26 mouse cellular contexts compared by ENCODE assay signal in the genomic region with DNA sequence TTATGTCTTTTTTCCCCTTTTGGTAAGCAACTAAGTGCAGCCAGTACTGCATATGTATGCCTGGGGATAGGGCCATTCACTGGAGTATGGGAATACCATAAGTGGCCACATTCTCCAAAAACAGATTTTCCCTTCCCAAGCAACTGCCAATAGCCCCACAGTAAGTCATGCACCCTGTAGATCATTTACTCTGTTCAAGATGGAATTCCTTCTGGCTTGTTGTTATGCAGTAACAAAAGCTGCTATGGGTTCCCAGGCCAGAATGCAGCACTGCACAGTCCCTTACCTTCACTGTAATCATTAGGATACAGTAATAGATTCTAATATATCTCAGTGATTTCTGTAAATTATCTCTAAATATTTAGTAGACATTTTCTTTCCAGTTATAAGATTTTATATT.
DNase-seq lines count a peak whose midpoint lies in the region; ATAC-seq lines count a peak whose summit lies in the region.
"Had no signal": no experiment of that assay in that cellular context is flagged by ENCODE, and none has a peak within 500 bp of the region (broad histone marks: within the 10 kb centered on the region; RNA-seq: fewer than 3 reads in every experiment).

No protein-coding gene starts in this region.

- H3K27ac ChIP-seq in forebrain, embryonic 12.5 days = no peak overlapping the region
- no peak overlapping the region for H3K27ac ChIP-seq in forebrain, embryonic 16.5 days (ENCODE audit: low read length)
- no peak overlapping the region for H3K27ac ChIP-seq in kidney, embryonic 16.5 days (ENCODE audit: low read length)
- H3K27ac ChIP-seq: embryonic facial prominence, embryonic 10.5 days; embryonic facial prominence, embryonic 15.5 days; forebrain, embryonic 13.5 days; liver, embryonic 14.5 days; macrophage had no signal

- H3K27me3 ChIP-seq in forebrain, embryonic 12.5 days = no peaks in the 10 kb centered on the region
- no peaks in the 10 kb centered on the region for H3K27me3 ChIP-seq in forebrain, embryonic 16.5 days (replicated peaks; ENCODE audit: control insufficient read depth, insufficient read depth, low read length)
- H3K27me3 ChIP-seq in kidney, embryonic 16.5 days (ENCODE audit: insufficient read depth, low read length) = no peaks in the 10 kb centered on the region
- H3K27me3 ChIP-seq: CH12.LX; embryonic facial prominence, embryonic 15.5 days; forebrain, embryonic 13.5 days had no signal

- 0 out of 2 replicates have a peak, but pooled peaks have one; percentile 30 for ATAC-seq in forebrain, embryonic 12.5 days (ENCODE audit: low FRiP score)
- no peak for ATAC-seq in forebrain, embryonic 16.5 days
- ATAC-seq in kidney, embryonic 16.5 days (ENCODE audit: low FRiP score, low TSS enrichment) = peak; percentile 93
- no peak for ATAC-seq in megakaryocyte-erythroid progenitor cell, adult 5-6 weeks (replicated peaks; ENCODE audit: low FRiP score, low TSS enrichment, poor library complexity, severe bottlenecking)
- ATAC-seq: forebrain, embryonic 13.5 days; hindbrain, embryonic 16.5 days had no signal

- H3K9ac ChIP-seq in forebrain, embryonic 12.5 days = no peak overlapping the region
- no peak overlapping the region for H3K9ac ChIP-seq in forebrain, embryonic 16.5 days (replicated peaks; ENCODE audit: low read depth, low read length)
- H3K9ac ChIP-seq in kidney, embryonic 16.5 days (replicated peaks; ENCODE audit: low read length) = no peak overlapping the region
- H3K9ac ChIP-seq: embryonic facial prominence, embryonic 15.5 days; forebrain, embryonic 13.5 days; liver, embryonic 14.5 days had no signal

- H3K4me3 ChIP-seq in forebrain, embryonic 12.5 days (replicated peaks) = no peak overlapping the region
- no peak overlapping the region for H3K4me3 ChIP-seq in forebrain, embryonic 16.5 days (replicated peaks; ENCODE audit: low read length)
- H3K4me3 ChIP-seq in kidney, embryonic 16.5 days (ENCODE audit: low read length) = no peak overlapping the region
- H3K4me3 ChIP-seq: embryonic facial prominence, embryonic 10.5 days; embryonic facial prominence, embryonic 15.5 days; forebrain, embryonic 13.5 days had no signal

- DNase-seq in kidney, adult 8-10 months = peak; percentile 5 to 57
- no peak for DNase-seq in kidney, postnatal 10 days
- DNase-seq in yolk sac, embryonic 10.5 days (ENCODE audit: low spot score) = no peak
- DNase-seq: adrenal gland, adult 8-10 months; cerebellum, adult 8-10 months; cerebellum, postnatal 25 days; gastrocnemius, postnatal 25 days; heart, adult 18-20 months; heart, postnatal 36 days; liver; lung, adult 2 months; lung, postnatal 10 days; retina, postnatal 1 day; right cerebral cortex, postnatal 14 days had no signal

- H3K36me3 ChIP-seq in forebrain, embryonic 12.5 days (replicated peaks) = peaks cover 15% of the 10 kb centered on the region
- H3K36me3 ChIP-seq in forebrain, embryonic 16.5 days (ENCODE audit: control insufficient read depth, insufficient read depth) = peaks cover 6% of the 10 kb centered on the region
- peaks cover 13% of the 10 kb centered on the region; the same call in 1 of the 2 replicates for H3K36me3 ChIP-seq in kidney, embryonic 16.5 days (ENCODE audit: insufficient read depth, low read length)
- H3K36me3 ChIP-seq: embryonic facial prominence, embryonic 15.5 days had no signal

- H3K9me3 ChIP-seq in forebrain, embryonic 12.5 days = no peaks in the 10 kb centered on the region
- no peaks in the 10 kb centered on the region for H3K9me3 ChIP-seq in forebrain, embryonic 16.5 days (ENCODE audit: control insufficient read depth, low read length)
- H3K9me3 ChIP-seq in kidney, embryonic 16.5 days (ENCODE audit: low read length) = no peaks in the 10 kb centered on the region
- H3K9me3 ChIP-seq: embryonic facial prominence, embryonic 10.5 days; embryonic facial prominence, embryonic 15.5 days; forebrain, embryonic 13.5 days had no signal

- no peaks in the 10 kb centered on the region for H3K4me1 ChIP-seq in forebrain, embryonic 12.5 days
- H3K4me1 ChIP-seq in forebrain, embryonic 16.5 days (replicated peaks; ENCODE audit: control insufficient read depth, insufficient read depth, low read length) = no peaks in the 10 kb centered on the region
- no peaks in the 10 kb centered on the region for H3K4me1 ChIP-seq in kidney, embryonic 16.5 days (ENCODE audit: insufficient read depth, low read length)
- H3K4me1 ChIP-seq: embryonic facial prominence, embryonic 10.5 days; embryonic facial prominence, embryonic 15.5 days; forebrain, embryonic 13.5 days had no signal

- H3K4me2 ChIP-seq in forebrain, embryonic 12.5 days = no peak overlapping the region
- H3K4me2 ChIP-seq in forebrain, embryonic 16.5 days (ENCODE audit: low read length) = no peak overlapping the region
- no peak overlapping the region for H3K4me2 ChIP-seq in kidney, embryonic 16.5 days (replicated peaks; ENCODE audit: low read depth, low read length)
- H3K4me2 ChIP-seq: embryonic facial prominence, embryonic 15.5 days; forebrain, embryonic 13.5 days; heart, embryonic 11.5 days had no signal

Comparison
In these comparisons a context has a peak if more than half of its experiments do, and no peak if none do; other contexts are left out.
1. ATAC-seq: peak in forebrain, embryonic 12.5 days (single experiment) and kidney, embryonic 16.5 days (single experiment); none in forebrain, embryonic 16.5 days (single experiment) and megakaryocyte-erythroid progenitor cell, adult 5-6 weeks (single experiment).
2. DNase-seq: peak in kidney, adult 8-10 months (2 of 2); none in kidney, postnatal 10 days (single experiment) and yolk sac, embryonic 10.5 days (single experiment).